Mouse (Mus musculus) layer of hippocampus, adult 18-20 months (tissue): ENCODE measurements around the gene Sgip1. TPM values are rescaled to one million over a fixed set of nuclear protein-coding genes. Genes with fewer than 3 reads are reported as not detected.

Experiments
- DNase-seq, 2 experiments: peaks; one replicate each; pipeline ENCODE4 v3.0.0; 2022; ENCODE audit warnings: low spot score in 2 of 2
- total RNA-seq, 2 experiments: library from RNA; stranded (reverse); gene quantifications; 2 replicates each; pipeline ENCODE4 v1.2.3; 2021

Sgip1 gene
- total RNA-seq, 2 experiments from 2014 or later = 253 to 278 TPM

DNA sequence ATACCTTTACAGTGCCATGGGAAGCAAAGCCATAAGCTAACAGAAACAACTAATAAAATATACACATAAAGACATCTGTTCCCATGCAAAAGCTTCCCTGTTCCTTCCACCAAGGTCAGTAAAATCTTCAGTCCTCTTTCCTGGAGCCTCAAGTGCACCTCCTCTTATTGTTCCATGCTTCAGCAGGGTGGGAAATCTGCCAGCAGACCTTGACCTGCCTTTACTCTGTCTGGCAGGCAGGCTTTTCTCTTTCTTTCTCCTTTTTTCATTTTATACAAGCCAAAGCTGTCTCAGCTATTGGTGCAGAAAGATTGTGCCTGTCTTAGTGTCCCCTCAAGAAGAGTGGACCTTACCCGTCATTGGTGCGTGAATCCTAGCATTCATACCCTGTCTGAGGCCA, 154.8 kb downstream of the Sgip1 start:
- no peak for DNase-seq

DNA sequence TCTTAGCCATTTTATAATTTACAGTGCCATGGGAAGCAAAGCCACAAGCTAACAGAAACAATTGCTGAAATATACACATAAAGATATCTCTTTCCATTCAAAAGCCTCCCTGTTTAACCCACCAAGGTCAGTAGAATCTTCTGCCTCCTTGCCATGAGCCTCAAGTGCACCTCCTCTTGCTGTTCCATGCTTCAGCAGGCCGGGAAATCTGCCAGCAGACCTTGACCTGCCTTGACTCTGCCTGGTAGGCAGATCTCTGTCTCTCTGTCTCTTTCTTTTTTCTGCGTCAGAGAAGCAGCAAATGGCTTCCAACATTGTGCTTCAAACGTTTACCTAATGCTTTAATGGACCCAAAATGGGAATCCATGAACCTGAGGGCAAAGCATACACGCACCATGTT, 157.9 kb downstream of the Sgip1 start:
- DNase-seq = no peak

DNA sequence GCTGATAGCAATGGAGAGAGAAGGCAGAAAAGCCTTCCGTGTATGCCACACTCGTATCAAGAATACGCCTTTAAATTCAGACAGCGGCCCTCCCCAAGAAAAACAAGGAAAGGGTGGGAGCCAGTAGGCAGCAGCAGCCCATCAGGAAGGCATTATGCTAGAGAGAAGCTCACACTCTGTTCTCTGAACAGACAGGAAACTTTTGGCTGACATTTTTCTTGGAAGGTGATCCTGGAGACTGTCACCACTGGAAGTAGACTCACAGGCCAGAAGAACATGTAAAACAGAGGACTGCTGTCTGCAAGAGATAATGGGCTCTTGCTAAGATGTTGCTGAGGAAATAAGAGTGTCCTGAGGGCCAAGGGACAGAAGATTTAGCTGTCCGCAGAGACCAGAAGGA, 158.6 kb downstream of the Sgip1 start:
- no peak for DNase-seq

DNA sequence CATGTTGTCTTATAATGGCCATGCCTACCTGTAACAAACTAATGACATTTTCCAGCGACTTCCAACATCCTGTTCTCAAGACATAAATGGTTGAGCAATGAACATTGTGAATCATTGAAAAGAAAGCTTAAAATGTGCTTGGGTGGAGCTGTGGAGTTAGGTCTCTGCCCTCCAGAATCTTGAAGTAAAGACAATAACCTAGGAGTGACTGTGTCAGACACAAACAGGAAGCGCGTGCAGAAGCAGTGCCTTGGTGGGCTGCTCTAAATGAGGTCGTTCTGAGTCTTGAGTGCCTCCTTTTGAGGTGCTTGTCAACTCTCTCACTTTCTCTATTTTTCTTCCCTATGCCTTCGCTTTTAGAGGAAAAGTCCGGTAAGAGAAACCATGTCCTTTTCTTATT, 159.1 kb downstream of the Sgip1 start:
- no peak for DNase-seq

DNA sequence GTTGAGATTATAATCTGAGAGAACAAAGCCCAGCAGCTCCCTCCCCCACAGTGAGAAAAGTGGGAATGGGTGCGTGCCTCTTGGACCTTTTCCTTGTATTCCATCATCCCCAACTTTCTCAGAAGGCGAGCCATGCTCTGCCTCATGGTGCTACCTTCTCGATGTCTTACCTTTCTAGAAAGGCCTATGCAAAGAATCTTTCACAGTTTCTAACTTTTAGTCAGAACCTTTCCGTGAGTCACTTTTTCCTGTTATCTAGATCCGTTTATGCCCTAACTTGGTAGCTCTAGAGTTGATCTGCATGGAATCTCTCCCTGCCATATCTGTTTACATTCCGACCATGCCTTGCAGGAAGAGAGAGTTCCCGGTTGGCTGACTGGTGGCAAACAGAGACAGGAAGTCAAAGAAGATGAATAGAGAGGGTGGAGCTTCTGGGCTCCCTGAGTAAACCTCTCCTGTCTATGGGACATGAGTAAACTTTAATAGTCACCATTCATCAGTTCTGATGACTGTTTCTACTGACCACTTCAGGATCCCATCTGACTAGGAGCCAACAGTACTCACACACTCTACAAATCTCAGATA, 166.8 kb downstream of the Sgip1 start:
- DNase-seq = no peak

DNA sequence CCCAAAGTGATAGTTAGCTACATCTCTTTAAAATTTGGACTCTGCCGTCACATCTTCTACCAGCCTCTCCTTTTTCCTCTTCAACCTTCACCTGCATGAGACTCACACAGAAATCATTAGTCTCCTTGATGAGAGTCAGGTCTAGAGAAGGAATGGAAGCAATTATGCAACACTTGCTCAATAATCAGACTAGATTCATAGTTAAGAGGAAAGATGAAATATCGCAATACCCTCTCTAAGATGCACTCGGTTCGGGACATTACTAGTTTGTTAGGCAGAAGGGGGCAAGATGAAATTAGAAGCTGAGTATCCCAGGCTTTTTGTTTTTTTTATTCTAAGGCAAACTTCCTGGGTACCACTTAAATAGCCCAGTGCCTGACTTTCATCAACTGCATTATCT, 169.1 kb downstream of the Sgip1 start:
- no peak for DNase-seq

DNA sequence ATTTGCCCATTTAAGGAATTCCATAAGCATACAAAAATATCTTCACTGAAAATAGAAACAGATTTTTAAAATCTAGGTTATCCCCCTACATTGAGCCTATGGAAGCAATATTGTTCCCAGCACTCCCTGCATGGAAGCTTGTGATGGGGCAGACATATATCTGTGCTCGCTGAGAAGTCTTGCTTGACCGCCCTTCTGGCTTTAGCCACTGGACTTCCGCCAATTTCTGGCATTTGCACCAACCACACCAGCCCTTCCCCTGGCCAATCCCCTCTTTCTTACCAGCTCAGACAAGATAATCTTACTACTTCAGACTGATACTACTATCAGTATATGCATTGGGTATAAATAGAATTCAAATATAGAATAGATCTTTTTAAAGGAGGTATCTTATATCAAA, 172.1 kb downstream of the Sgip1 start:
- no peak for DNase-seq

DNA sequence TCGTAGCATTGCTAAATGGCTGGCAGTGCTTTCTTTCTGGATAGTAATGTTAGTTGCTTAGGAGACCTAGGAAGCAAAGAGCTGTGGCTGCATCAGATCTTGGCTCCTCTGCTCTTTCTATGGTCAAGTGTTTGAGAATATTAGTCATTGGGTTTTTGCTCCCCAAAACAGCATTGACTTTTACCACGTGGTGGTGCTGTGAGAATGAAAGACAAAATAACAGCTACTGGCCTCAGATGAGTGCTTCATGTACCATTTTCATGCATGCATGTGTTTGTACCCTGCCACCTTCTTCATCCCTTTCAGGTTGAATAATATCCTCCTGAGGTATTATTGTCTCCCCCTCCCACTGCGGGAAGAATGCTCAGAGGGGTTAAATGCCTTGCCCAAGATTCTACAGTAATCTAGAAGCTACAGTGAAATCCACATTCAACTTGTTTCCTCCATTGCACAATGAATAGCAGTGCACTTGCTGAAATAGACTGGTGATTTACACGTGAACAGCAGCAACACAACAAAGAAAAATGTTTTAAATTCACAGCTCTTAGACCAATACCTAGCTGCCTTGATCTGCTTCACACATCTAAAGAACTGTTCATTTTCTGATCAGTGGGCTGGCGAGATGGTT, 172.7 kb downstream of the Sgip1 start:
- no peak for DNase-seq

DNA sequence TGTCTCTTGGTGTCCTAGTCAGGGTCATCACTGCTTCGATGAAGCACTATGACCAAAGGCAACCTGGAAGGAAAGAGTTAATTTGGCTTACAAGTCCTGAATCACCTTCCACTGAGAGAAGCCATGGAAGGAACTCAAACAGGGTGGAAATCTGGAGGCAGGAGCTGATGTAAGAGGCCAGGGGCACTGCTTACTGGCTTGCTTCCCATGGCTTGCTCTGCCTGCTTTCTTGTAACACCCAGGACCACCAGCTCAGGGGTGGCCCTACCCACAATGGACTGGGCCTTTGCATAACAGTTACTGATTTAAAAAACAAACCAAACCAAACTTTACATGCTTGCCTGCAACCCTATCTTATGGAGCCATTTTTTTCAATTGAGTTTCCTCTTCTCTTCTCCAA, 177.1 kb downstream of the Sgip1 start:
- DNase-seq = no peak

DNA sequence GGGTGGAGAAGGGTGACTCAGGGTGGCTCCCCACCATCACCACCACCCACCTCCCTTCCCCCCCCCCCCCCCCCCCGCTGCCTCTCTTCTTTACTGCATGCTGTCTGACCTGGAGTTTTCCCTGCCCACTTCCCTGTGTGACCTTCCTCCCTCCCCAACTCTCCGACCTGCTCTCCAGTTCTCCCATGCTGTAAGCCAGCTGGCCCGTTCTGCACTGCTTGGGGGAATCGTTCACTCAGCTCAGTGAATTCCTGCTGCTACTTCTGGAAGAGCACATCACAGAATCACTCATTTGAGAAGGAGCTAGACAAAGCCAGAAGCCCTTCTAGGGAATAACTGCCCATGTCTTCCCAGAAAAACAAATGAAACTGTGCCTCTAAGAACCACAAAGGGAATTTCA, 188.4 kb downstream of the Sgip1 start:
- DNase-seq = no peak

DNA sequence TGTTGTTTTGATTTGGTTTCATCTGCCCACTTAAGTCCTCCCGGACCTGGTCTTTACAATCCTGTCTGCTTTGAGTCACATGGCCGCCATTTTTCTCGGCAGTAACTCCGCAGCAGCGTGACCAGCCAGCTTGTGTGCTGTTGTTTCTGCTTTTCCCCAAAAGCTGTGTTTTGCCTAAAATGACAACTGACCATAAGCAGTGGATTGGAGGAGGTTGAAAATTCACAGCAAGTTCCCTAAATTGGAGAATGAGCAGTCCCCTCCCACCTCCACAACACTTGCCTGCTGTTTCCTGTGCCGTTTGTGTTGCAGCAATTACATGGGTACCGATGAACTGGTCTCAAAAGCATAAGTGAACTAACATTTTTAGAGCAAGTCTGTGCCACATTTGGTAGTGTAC, 189.6 kb downstream of the Sgip1 start:
- DNase-seq = no peak

DNA sequence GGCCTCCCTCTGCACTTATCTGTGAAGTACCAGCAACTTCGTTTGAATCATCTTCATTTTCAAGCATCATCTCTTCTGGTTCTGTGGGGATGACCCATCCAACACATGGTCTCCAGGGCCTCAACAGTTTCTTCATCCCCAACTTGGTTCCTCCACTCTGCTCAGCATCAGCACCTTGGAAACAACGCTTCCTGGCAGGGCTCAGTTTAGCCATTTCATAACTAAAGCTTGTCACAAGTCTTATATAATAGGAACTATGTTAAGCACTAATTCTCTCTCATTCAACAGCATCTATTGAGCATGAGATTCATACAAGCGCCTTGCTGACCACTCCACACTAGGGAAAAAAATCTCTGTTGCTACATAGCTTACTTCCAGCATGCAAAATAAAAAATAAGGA, 199.2 kb downstream of the Sgip1 start:
- no peak for DNase-seq

DNA sequence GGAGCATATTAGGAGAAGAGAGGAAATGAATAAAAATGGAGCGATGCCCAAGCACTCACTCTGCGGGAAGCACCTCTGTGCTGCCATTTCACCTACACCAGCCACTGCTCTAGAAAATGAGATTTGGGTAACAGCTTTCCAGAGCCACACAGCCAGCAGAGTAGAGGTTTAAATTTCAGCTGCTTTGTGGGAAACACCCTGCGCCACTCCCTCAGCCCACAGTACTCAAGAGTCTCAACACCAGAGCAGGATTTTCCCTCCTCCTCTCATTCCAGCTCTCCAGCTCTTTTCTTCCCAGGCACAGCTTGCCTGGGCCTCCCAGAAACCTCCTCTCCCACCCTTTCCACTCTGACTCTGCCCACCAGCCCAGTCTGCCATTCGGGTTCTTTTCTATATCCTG, 199.6 kb downstream of the Sgip1 start:
- no peak for DNase-seq

DNA sequence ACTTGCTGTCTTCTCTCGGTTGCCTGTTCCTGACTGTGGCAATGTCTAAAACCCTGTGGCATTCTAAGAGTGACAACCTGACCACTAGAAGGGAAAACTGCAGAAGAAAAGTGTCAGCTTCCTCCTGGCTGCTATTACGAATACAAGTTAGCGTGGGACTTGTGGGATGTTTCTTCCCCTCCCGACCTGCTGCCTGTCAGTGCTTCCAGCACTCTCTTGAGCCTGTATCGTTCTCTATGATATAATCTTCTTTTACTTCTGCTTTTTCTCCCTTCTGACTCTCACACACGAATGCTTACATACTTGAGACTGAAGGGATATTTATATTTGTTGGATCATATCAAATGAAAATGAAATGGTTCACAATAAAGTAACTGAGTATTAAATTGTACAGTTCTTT, 203.2 kb downstream of the Sgip1 start:
- no peak for DNase-seq

DNA sequence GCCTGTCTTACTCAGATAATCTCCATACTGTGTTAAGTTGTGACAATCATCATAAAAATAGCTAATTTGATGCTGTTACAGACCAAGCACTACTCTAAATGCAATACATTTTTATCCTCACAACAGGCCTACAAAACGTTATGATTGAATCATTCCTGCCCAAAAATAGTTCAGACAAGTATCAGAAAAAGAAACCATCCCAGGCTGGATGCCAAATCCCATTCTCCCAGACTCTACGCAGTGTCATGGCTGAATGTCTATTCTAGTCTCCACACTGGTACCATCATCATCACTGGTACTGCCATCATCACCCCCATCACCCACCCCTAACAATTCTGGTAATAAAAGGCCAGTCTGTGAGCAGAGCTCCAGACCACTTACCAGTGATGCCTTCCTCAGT, 211.4 kb downstream of the Sgip1 start:
- DNase-seq = no peak

DNA sequence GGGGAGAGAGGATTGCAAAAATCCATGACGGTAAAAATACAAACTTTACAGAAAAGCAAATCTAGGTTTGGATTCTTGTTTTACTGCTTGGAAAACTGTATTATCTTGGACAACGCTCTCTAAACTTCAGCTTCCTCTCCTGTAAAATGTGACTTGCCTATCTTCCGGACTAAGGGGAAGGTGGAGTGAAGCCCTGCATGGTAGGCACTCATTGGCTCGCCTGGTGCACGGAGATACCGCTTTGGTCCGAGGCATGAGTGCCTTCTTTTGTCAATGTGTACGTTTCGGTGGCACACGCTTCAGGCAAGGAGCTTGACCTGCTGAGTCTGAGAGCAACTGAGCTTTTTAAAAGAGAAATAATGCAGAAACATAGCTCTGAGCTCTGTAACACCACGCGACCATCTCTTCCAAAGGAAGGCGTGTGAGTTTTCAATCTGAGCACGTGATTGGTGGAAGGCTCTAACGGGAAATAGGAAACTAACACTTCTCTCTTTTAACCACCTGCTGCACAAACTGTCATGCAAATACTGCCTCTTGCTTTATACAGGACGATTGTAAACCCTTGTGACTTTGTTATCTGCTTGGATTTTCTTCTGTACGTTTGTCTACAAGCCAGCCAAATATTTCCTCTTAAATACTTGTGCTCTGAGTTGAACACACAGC, 214.3 kb downstream of the Sgip1 start:
- no peak for DNase-seq

DNA sequence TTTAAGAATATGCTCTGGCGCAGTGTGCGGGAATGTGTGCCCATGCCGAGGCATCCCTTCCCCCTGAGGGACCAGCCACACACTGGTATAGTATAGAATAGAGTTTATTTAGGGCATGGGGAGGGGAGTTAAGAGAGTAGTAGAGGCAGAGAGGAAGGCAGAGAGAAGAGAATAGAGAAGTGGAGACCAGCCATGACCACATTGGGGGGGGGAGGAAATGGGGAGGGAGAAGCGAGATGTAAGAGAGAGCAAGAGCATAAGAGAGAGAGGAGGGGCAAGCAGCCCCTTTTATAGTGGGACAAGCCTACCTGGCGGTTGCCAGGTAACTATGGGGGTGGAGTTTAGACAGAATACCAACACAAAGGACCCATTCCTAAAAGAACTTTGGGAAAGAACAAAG, 218.3 kb downstream of the Sgip1 start:
- DNase-seq = no peak

DNA sequence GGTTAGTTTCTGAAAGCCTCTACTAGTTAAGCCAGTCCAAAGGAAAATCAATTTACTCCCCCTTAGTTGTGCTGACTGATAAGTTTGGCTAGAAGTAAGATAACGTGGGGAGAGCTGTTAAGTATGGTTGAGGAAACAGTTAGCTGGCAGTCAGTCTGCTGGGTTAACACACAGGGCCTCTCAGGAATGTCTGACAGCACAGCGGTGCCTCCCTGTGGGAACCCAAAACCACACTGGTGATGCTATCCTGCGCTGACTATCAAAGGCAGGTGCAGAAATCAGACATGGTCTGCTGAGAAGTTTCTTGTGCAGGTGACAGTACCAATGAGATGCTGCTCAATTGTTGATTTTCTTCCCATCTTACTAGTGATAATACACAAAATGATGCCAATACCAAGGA, 223.1 kb downstream of the Sgip1 start:
- DNase-seq = no peak

DNA sequence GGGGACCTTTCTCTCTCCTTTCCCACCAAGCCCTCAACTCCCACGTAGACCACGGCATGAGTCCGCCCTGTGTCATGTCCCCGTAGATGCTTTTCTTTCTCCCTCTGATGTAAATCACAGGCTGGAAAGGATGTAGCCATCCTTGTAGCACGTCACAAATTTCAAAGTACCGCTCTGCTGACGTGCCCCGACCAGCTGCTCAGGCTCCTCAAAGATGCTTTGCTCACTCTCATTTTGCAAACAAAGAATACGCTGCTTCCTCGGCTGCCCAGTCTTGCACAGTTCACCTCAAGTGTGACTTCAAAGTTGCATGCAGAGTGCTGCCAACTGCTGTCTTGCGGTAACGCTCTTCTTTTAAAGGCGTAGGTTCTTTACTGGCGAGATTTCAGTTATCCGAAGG, 226.7 kb downstream of the Sgip1 start:
- DNase-seq = no peak

DNA sequence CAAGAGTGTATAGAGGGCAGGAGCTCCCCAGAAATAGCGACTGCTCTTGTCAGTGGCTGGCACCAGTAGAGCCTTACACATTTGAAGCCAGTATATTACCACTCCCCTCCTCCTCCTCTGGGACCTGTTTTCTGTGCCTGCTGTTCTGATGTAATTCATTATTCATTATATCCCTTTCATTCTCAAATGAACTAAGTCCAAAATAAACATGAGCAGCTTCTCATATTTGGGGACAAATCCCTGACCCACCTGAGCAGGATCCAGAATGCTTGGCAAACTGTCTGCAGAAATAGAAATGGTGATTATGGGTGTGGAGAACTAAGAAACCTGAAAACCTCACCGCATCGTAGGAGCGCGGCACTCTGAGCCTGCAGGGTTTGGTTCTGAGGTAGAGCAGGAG, 228.5 kb downstream of the Sgip1 start:
- DNase-seq = no peak

DNA sequence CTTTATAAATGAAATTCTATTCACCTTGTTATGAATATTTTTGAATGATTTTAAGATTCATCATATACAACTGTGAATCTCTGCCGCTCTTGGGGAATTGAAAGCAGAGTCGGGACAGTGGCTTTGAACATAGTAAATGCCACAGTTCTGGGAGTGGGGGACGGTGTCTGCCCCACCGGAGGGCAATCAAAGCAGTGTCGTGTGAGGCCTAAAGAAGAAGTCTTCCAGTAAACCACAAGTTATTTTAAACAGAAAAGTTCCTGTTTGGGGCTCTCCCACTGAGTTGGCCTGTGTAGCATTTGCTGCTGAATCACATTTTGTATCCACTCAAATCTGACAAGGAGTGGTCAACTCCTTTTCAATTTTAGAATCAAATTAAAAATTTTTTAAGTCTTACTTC, 230.1 kb downstream of the Sgip1 start:
- no peak for DNase-seq

DNA sequence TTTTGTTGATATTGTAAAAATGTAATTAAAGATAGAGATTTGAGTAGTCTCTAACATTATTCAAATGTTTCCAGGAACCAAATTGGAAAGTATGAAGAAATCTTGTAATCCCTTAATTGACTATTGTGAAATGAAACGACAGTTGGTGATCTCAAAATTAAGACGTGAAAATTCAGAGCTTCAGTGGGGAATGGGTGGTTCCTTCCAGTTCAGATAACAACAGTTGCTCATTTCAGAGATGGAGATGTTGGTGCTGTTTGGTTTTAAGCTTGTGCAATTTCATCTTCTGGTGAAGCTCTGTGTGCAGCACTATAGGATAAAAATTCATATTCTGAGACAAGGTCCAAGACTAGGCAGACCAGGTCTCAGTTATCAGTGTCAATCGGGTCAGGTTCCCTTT, 231.0 kb downstream of the Sgip1 start:
- no peak for DNase-seq

DNA sequence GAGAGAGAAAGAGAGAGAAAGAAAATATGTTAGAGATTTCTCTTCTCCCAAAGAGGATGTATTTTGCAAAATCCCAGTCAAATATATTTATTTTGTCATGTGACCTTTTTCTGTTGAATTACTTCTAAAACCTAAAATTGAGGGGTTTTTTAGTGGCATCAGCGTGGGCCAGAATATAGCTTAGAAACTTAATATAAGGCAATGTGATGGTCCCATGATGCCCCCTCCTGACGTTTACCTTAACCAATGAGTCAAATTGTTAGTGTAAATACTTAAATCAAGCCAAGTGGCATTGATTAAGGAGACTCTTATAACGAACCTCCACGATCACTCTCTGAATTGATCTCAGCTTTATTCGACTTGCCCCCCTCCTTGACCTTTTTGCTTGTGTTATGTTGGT, 233.1 kb downstream of the Sgip1 start:
- no peak for DNase-seq
